Mouse (Mus musculus) hematopoietic multipotent progenitor cell, adult 10-12 weeks (in vitro differentiated cells): ENCODE results near the gene Pga5. TPM values are rescaled to one million over a fixed set of nuclear protein-coding genes. Genes with fewer than 3 reads are reported as not detected.

ENCODE experiments used
- polyA plus RNA-seq: library from polyadenylated mRNA; stranded (reverse); fragments of >175 nt; gene quantifications from 2 replicates; pipeline ENCODE4 v1.2.3, GENCODE M21; 2012; ENCODE audit warnings: low replicate concordance

The Pga5 gene
- not detected in 2 replicates for polyA plus RNA-seq

GRCm38 (mm10) chr19:10677915-10678771 lies at the start of gene Pga5:
Pga5 (minus strand) TSS chr19:10678071.

GRCm38 (mm10) chr19:10688537-10689352 lies 10.9 kb upstream of the Pga5 start, which contains the start of gene Vps37c:
Vps37c (plus strand) TSS chr19:10688735.

GRCm38 (mm10) chr19:10634106-10634871 lies 43.6 kb downstream of the Pga5 start, which contains the start of gene Vwce:
Vwce (plus strand) TSS chr19:10634213.

Other genes with a start within 250 kb of the Pga5 start
- gene Lrrc10b, start 220.6 kb downstream of the Pga5 start, polyA plus RNA-seq = 0.07 TPM in 1 of 2 replicates, not detected in the other
- 0.96 and 3.8 TPM in 2 replicates for gene Ppp1r32, start 195.1 kb downstream of the Pga5 start, polyA plus RNA-seq
- gene Cpsf7, start 152.8 kb downstream of the Pga5 start, polyA plus RNA-seq = 30.0 and 84.1 TPM in 2 replicates
- gene Sdhaf2, start 151.9 kb downstream of the Pga5 start, polyA plus RNA-seq = 6.4 and 8.7 TPM in 2 replicates
- gene Tmem216, start 121.8 kb downstream of the Pga5 start, polyA plus RNA-seq = 0.73 and 0.96 TPM in 2 replicates
- gene Cyb561a3, start 100.9 kb downstream of the Pga5 start, polyA plus RNA-seq = 54.8 and 100 TPM in 2 replicates
- gene Tmem138, start 100.7 kb downstream of the Pga5 start, polyA plus RNA-seq = 2.3 and 4.2 TPM in 2 replicates
- gene Ddb1, start 72.7 kb downstream of the Pga5 start, polyA plus RNA-seq = 9.1 and 12.8 TPM in 2 replicates
- 1.0 and 2.6 TPM in 2 replicates for gene Tkfc, start 72.4 kb downstream of the Pga5 start, polyA plus RNA-seq
- gene Vwce, start 43.9 kb downstream of the Pga5 start, polyA plus RNA-seq = 0.16 and 0.22 TPM in 2 replicates
- 48.2 and 86.5 TPM in 2 replicates for gene Vps37c, start 10.7 kb upstream of the Pga5 start, polyA plus RNA-seq
- 65.3 and 138 TPM in 2 replicates for gene Cd5, start 60.9 kb upstream of the Pga5 start, polyA plus RNA-seq
- gene Cd6, start 152.0 kb upstream of the Pga5 start, polyA plus RNA-seq = 32.4 and 49.5 TPM in 2 replicates
- gene Slc15a3, start 161.7 kb upstream of the Pga5 start, polyA plus RNA-seq = 35.4 and 37.5 TPM in 2 replicates
- 1.1 and 3.4 TPM in 2 replicates for gene Tmem132a, start 191.9 kb upstream of the Pga5 start, polyA plus RNA-seq
- 38.3 and 43.0 TPM in 2 replicates for gene Tmem109, start 203.9 kb upstream of the Pga5 start, polyA plus RNA-seq
- gene Prpf19, start 217.2 kb upstream of the Pga5 start, polyA plus RNA-seq = 37.0 and 46.0 TPM in 2 replicates
- not detected in 2 replicates for gene Zp1, start 242.6 kb upstream of the Pga5 start, polyA plus RNA-seq